Mouse (Mus musculus): ENCODE results near the gene Ntmt1. TPM values are rescaled to one million over a fixed set of nuclear protein-coding genes. Genes with fewer than 3 reads are reported as not detected.

Ntmt1 gene
- polyA plus RNA-seq, 1 experiment: 16.6 TPM

GRCm38 (mm10) chr2:30816383-30816782, 8.8 kb downstream of the Ntmt1 start:
- 92% methylated on average over 1 of the region's 1 CpGs for WGBS
- peaks cover 12% of the 10 kb centered on the region; the same call in 1 of the 2 replicates for H3K36me3 ChIP-seq (ENCODE audit: control insufficient read depth, insufficient read depth, low read length)
- no peak for DNase-seq (ENCODE audit: low read depth in 1 of 2, low spot score in 2 of 2)

GRCm38 (mm10) chr2:30819873-30820272, 12.2 kb downstream of the Ntmt1 start:
- Histone ChIP-seq H3K27ac (ENCODE audit: insufficient read depth, low read length) (no peak overlapping the region), H3K36me3 (ENCODE audit: control insufficient read depth, insufficient read depth, low read length) (peaks cover 34% of the 10 kb centered on the region), H3K4me3 (ENCODE audit: extremely low read depth, insufficient read depth, insufficient read length) (no peak overlapping the region), H3K4me1 (ENCODE audit: control insufficient read depth, insufficient read depth, insufficient read length) (no peaks in the 10 kb centered on the region), H3K27me3 (ENCODE audit: control insufficient read depth, insufficient read depth, low read length) (no peaks in the 10 kb centered on the region)
- DNase-seq (ENCODE audit: low read depth in 1 of 2, low spot score in 2 of 2): no peak
- WGBS: 86% methylated on average over 5 of the region's 5 CpGs
- TF ChIP-seq CTCF (IDR thresholded peaks at IDR 0.05; ENCODE audit: extremely low read depth, insufficient read depth, insufficient read length, insufficient replicate concordance): no peak
- no peak for TF ChIP-seq POLR2A (IDR thresholded peaks at IDR 0.05; ENCODE audit: low read depth, low read length)

More at GRCm38 (mm10) chr2:30816383-30816782, 8.8 kb downstream of the Ntmt1 start:
- no peaks in the 10 kb centered on the region for H3K27me3 ChIP-seq (ENCODE audit: control insufficient read depth, insufficient read depth, low read length)
- TF ChIP-seq CTCF (IDR thresholded peaks at IDR 0.05; ENCODE audit: extremely low read depth, insufficient read depth, insufficient read length, insufficient replicate concordance) (no peak), POLR2A (IDR thresholded peaks at IDR 0.05; ENCODE audit: low read depth, low read length) (no peak)
- H3K4me3 ChIP-seq (ENCODE audit: extremely low read depth, insufficient read depth, insufficient read length): no peak overlapping the region
- H3K4me1 ChIP-seq (ENCODE audit: control insufficient read depth, insufficient read depth, insufficient read length): no peaks in the 10 kb centered on the region
- no peak overlapping the region for H3K27ac ChIP-seq (ENCODE audit: insufficient read depth, low read length)

- no peak for TF ChIP-seq POLR2A (IDR thresholded peaks at IDR 0.05; ENCODE audit: low read depth, low read length)
- no peak for TF ChIP-seq CTCF (IDR thresholded peaks at IDR 0.05; ENCODE audit: extremely low read depth, insufficient read depth, insufficient read length, insufficient replicate concordance)
- Histone ChIP-seq H3K36me3 (ENCODE audit: control insufficient read depth, insufficient read depth, low read length) (peaks cover 35% of the 10 kb centered on the region), H3K4me1 (ENCODE audit: control insufficient read depth, insufficient read depth, insufficient read length) (no peaks in the 10 kb centered on the region), H3K27me3 (ENCODE audit: control insufficient read depth, insufficient read depth, low read length) (no peaks in the 10 kb centered on the region), H3K4me3 (ENCODE audit: extremely low read depth, insufficient read depth, insufficient read length) (no peak overlapping the region), H3K27ac (ENCODE audit: insufficient read depth, low read length) (no peak overlapping the region)
- DNase-seq (ENCODE audit: low read depth in 1 of 2, low spot score in 2 of 2): no peak
- WGBS: 96% methylated on average over 3 of the region's 3 CpGs
Measured at GRCm38 (mm10) chr2:30821073-30821472, 13.4 kb downstream of the Ntmt1 start.

GRCm38 (mm10) chr2:30822460-30822859, 14.8 kb downstream of the Ntmt1 start:
- no peaks in the 10 kb centered on the region for H3K27me3 ChIP-seq (ENCODE audit: control insufficient read depth, insufficient read depth, low read length)
- DNase-seq (ENCODE audit: low read depth in 1 of 2, low spot score in 2 of 2): no peak
- peaks cover 7% of the 10 kb centered on the region; the same call in 1 of the 2 replicates for H3K4me1 ChIP-seq (ENCODE audit: control insufficient read depth, insufficient read depth, insufficient read length)
- H3K36me3 ChIP-seq (ENCODE audit: control insufficient read depth, insufficient read depth, low read length): peaks cover 38% of the 10 kb centered on the region
- no peak overlapping the region for H3K27ac ChIP-seq (ENCODE audit: insufficient read depth, low read length)
- WGBS: 95% methylated on average over 8 of the region's 8 CpGs
- H3K4me3 ChIP-seq (ENCODE audit: extremely low read depth, insufficient read depth, insufficient read length): no peak overlapping the region
- no peak for TF ChIP-seq POLR2A (IDR thresholded peaks at IDR 0.05; ENCODE audit: low read depth, low read length)
- TF ChIP-seq CTCF (IDR thresholded peaks at IDR 0.05; ENCODE audit: extremely low read depth, insufficient read depth, insufficient read length, insufficient replicate concordance): no peak

GRCm38 (mm10) chr2:30823385-30824153, 15.9 kb downstream of the Ntmt1 start:
- H3K4me1 ChIP-seq (ENCODE audit: control insufficient read depth, insufficient read depth, insufficient read length): peaks cover 7% of the 10 kb centered on the region; the same call in 1 of the 2 replicates
- DNase-seq (ENCODE audit: low read depth in 1 of 2, low spot score in 2 of 2): no peak
- no peaks in the 10 kb centered on the region for H3K27me3 ChIP-seq (ENCODE audit: control insufficient read depth, insufficient read depth, low read length)
- H3K36me3 ChIP-seq (ENCODE audit: control insufficient read depth, insufficient read depth, low read length): peaks cover 38% of the 10 kb centered on the region
- 90% methylated on average over 13 of the region's 13 CpGs for WGBS
- no peak for TF ChIP-seq POLR2A (IDR thresholded peaks at IDR 0.05; ENCODE audit: low read depth, low read length)
- TF ChIP-seq CTCF (IDR thresholded peaks at IDR 0.05; ENCODE audit: extremely low read depth, insufficient read depth, insufficient read length, insufficient replicate concordance): no peak
- H3K27ac ChIP-seq (ENCODE audit: insufficient read depth, low read length): no peak overlapping the region
- H3K4me3 ChIP-seq (ENCODE audit: extremely low read depth, insufficient read depth, insufficient read length): no peak overlapping the region

- peak overlapping the region; percentile 70 for H3K27ac ChIP-seq (ENCODE audit: insufficient read depth, low read length)
- H3K27me3 ChIP-seq (ENCODE audit: control insufficient read depth, insufficient read depth, low read length): no peaks in the 10 kb centered on the region
- peak overlapping the region; percentile 86 for H3K4me3 ChIP-seq (ENCODE audit: extremely low read depth, insufficient read depth, insufficient read length)
- peaks cover 7% of the 10 kb centered on the region; the same call in 1 of the 2 replicates for H3K4me1 ChIP-seq (ENCODE audit: control insufficient read depth, insufficient read depth, insufficient read length)
- peak; percentile 47 to 50 for DNase-seq (ENCODE audit: low read depth in 1 of 2, low spot score in 2 of 2)
- 38% methylated on average over 26 of the region's 26 CpGs for WGBS
- peaks cover 34% of the 10 kb centered on the region for H3K36me3 ChIP-seq (ENCODE audit: control insufficient read depth, insufficient read depth, low read length)
- TF ChIP-seq POLR2A (IDR thresholded peaks at IDR 0.05; ENCODE audit: low read depth, low read length) (no peak), CTCF (IDR thresholded peaks at IDR 0.05; ENCODE audit: extremely low read depth, insufficient read depth, insufficient read length, insufficient replicate concordance) (no peak)
Measured at GRCm38 (mm10) chr2:30826825-30827748, 19.5 kb downstream of the Ntmt1 start.
